Mouse (Mus musculus) right cerebral cortex, postnatal 36 days (tissue): ENCODE results near the gene Toporsl.

ENCODE experiments used
- DNase-seq, 2 experiments: peaks; one replicate each; pipeline ENCODE4 v3.0.0; 2022; ENCODE audit warnings: low spot score in 2 of 2, mixed read lengths in 1 of 2

Gene Toporsl

DNA sequence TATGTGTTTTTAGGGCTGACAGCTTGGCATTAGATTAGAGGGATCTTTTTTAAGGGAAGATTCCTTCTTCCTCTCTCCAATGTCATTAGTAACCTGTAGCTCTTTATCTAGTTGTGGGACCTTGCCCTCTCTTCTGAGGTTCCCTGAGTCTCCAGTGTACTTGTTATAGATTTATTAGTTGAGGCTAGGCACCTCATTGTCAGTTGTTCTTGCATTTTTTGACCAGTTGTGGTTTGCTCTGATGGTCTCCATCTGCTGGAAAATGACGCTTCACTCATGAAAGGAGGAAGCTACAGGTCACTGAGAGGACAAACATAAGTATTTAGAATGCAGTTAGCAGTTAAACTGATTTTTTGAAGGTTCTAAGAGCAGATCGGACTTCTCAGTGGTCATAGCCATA, at the start of gene Toporsl:
Gene Toporsl (plus strand): TSS at position 348 of the 400 bp plus-strand sequence.
- DNase-seq = no peak

DNA sequence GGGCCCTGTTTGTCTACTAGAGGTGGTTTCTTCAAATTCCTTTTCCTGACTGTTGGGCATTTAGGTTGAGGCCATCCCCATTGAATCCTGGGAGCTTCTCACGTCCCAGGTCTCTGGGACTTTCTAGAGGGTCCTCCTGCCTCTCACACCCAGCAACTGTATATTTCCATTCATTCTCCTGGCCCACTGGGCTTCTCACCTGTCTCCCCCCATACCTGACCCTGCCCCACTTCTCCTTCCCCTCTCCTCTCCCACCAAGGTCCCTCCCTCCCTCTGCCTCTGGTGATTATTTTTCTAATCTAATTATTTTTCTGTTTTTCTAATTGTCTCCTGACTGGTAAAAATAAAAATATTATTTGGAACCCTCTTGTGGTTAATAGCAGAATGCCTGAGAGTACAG, 38.4 kb upstream of the Toporsl start:
- no peak for DNase-seq

DNA sequence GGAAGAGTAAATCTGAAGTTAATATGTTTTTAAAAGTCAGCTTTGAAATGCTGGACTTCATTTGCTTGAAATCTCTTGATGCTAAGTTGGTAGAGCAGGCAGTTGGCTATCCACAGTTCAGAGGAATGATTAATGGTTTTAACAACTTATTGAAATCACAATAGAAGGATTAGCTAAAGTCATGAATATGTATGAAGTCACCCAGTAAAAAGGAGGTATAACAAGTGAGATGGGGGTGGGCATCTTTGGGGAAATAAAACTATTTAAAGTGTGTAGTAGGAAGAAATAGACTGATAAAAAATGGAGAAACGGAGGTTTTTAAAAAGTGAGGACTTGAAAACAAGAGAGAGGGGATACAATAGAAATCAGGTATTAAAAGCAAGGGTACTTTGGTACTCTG, 38.0 kb upstream of the Toporsl start:
- no peak for DNase-seq

DNA sequence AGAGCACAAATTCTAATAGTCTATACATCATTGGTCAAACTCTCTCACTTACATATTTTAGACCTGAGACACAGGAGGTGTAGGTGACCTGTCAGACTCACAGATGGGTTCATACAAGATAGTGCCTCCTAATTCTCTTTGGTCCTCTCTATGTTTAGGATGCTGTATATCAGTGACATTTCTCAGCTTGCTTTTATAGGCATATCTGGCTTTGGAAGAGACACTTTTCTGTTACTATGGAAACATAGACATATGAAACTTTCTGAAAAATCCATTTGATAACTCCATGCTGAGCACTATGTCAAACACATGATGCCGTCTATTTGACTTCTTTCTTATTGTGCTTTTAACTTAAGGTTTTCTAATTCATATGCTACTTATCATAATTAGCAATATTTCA, 32.2 kb upstream of the Toporsl start:
- no peak for DNase-seq

DNA sequence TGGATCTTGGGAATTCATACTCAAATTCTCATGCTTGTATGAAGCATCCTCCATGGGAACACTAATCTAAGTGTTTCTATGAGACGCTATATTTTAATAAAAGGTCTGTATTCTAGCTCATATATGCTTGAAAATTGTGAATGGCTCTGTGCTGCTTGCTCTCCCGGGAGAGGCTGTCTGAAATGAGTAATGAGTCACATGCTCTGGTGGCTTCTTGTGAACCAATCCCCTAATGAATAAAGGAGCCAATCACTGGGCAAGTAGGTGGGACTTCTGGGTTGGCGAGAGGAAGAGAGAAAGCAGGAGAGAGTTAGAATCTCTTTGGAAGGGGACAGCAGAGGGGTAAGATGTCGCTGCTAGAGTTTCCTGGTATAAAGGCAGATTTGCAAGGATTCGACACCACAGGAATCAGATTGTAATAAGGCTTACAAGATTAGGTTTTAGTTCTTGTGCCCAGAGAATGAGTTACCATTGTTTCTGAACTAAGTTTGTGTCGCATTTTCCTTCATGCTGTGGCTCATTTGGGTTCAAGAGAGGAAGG, 9.8 kb upstream of the Toporsl start:
- no peak for DNase-seq

DNA sequence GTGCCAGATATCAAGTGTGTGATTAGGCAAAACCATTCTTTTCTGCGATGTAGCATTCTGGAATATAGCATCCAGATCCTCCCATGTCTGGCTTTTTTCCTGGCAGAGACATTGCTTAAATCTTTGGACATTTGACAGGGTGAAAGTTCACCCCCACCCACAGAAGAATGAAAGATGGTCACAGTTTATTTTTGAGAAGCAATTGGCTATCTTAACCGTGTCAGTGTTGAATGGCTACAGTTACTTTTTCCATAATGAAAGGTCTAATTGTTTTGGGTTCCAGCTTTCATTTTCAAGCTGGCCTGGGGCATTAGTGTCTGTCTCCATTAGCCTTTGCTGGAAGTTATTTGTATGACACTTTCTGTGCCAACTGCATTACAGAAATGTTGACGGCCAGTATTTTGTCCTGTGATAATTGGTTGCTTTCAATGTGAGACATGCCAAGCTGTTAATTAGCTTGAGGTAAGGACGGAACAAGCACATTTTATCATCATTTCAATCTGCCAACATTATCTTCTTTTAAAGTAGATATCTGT, 2.2 kb upstream of the Toporsl start:
- DNase-seq = no peak

DNA sequence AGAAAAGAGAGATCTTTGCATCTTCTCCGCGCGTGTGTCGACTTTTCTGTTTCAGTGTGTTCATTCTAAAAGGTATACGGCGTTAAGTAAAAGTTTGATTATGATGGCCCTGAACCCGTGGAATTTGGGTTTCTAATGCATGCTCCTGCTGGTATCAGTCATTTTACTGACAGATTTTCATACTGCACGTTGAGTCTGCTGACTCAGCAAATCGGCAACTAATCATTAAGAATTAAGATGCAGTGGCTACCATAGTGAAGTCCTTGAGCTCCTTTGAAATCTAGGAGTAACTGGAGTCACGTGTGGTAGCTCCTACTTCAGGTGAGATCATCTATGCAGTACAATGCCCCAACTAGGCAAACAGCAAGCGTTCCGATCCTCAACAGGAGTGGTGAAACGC, 1.4 kb upstream of the Toporsl start:
- no peak for DNase-seq

DNA sequence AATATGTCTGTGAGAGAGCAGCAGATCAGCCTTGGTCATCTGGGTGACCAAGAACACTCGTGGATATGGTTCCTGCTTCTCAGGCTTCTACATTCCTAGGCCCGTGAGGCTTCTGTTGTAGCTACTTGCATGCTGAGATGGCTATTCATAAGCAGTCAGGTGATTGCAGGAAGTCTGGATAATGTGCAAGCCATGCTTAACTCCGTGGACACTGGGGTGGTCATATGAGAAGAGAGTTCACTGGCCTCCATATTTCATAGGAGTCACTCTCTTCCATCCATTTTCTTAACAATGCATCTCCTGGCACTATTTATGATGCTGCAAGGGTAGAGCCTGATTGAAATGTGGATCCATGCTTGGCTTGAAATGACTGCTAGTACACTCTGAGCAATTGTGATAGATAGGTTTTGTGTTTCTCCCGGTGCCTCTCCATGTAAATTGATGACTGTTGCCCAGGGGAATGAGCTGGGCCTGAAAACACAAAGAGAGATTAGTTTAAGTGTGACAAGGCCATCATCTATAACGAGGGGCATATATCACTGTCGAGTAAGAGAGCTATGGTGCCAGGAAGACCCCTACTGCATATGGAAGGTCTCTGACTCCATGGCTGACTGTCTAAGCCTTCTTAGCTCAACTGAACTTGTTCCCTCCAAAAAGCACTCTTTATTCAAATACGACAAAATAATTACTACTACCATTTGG, 2.3 kb downstream of the Toporsl start:
- DNase-seq = no peak

DNA sequence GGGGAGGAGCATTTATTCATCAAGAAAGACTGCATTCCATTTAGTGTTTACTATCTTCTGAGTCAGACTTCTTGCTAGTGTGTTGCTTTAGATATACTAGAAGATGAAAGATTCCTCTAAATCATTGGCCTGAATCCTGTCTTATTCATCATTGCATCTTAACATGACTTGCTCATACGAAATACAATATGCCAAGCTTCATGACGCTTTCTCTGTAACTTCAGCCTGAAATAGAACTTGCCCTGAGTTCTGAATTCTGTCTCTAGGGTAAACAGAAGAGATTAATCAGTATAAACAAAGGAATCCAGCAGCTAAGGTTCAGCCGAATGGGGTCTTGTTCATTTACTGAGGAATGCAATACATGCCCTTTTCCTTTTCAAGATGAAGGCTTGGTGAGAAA, 10.8 kb downstream of the Toporsl start:
- DNase-seq = no peak

DNA sequence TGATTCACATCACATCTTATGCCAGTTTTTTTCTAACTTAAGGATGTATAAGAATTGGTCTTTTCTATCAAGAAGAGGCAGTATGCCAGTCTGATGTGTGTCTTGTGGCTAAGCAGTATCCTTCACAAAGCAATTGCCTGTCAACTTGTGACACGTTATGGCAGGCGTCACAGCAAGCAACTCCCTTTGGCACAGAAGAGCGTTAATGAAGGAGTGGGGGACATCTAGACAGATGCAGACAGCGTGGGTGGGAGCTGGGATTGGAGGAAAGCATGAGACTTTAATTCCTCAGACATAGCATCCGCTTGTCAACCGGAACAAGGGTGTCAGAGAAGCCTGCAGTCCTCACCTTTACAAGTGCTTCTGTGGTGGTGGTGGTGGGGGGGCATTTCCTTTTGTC, 38.9 kb downstream of the Toporsl start:
- DNase-seq = no peak

DNA sequence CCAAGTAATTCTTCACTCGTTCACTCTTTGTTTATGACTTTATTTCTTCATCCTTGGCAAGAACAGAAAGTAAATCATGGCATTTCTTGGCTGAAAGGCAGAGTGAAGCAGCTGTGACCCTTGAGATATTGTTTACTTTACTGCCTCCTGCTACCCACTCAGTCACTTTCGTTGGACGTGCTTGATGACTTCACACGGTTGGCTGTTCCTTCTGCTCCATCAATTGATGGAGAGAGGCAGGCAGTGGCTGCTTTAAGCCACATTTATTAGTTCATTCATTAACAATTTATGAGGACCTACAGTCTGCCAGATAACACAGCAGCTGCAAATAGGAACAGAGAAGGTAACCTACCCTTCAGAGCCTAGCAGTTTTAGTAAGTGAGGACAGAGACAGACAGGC, 51.7 kb downstream of the Toporsl start:
- DNase-seq = no peak

DNA sequence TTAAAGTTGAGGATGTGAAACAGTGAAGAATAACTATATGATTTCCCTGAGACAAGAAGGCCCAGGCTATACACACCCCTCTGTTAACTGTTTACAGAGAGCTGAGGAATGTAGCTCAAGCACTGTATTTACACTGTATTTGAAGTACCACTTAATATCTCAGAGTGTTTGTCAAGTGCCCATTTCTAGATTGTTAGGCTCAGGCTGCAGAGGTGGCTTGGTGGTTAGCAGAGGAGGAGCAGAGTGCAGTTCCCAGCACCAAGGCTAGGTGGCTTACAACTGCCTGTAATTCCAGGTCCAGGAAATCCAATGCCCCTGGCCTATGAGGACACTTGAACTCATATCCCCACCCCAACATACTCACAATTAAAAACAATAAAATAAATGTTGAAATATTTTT, 63.6 kb downstream of the Toporsl start:
- no peak for DNase-seq

DNA sequence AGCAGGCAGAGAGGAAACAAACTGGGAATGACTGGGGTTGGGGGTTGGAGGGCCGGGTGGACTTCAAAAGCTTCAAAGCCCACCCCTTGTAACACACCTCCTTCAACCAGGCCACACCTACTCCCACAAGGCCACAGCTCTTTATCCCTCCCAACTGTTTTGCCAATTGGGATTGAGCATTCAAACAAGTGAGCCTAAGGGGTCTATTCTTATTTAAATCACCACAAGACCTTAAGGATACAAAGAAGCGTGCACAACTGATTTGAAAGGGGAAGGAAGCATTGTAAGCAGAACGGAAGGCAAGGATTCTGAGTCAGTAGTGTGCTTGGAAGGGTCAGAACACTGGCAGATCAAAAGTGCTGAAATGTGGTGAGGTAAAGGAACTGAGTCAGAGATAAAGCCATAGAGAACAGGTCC, 64.6 kb downstream of the Toporsl start:
- no peak for DNase-seq

DNA sequence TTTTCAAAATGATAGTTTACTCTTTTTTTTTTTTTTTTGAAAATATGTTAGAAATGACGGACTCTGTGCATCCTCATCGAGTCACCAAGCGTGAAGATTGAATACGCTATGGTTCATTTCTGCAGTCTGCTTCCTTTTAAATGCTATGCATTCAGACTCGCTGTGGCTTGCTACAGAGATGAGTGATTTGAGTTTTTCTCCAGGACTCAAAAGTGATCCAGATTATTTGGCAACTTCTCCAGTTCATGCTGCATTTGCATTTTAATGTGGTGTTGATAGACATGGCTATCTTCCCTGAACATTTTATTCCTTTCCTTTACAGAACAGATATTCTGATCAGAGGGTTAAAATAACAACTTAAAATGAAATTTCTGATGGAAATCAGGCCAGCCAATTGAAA, 65.2 kb downstream of the Toporsl start:
- DNase-seq = no peak
